Mouse (Mus musculus): ENCODE measurements at regions not wholly inside any gene's neighbourhood (a gene's known extent, or its start where the extent isn't known, plus 50 kb on each side); places are given as distances from the start of the nearest gene placed in this dataset.

DNA sequence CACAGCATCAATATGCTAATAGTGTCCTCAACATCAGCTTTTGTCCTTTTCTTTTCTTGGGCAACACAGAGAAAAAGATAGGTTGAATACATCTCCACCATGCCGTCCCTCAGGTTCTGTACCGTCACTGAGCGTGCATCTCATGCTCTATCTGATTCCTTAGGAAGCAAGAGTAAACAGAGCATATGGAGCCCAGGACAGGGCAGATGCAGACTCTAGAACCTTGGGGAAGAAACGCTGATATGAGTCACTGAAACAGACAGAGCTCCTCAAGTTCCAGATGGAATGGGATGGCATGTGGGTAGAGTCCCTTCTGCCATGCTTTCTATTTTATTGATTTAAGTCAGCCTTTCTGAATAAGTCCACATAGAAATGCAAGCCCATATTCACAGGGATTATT is 206.9 kb downstream of the Hace1 start:
- peaks cover 3 to 16% of the 10 kb centered on the region in 2 experiments; a peak in 3 of 4 replicates for H3K4me1 ChIP-seq (replicated peaks; ENCODE audit: control insufficient read depth in 2 of 2, insufficient read depth in 2 of 2, low read length in 1 of 2)
- no peaks in the 10 kb centered on the region for H3K27me3 ChIP-seq (ENCODE audit: control insufficient read depth, insufficient read depth, low read length)
- ATAC-seq (ENCODE audit: insufficient read depth) (no peak), DNase-seq (ENCODE audit: low read depth in 3 of 3, low spot score in 3 of 3) (no peak)
- no peaks in the 10 kb centered on the region for H3K36me3 ChIP-seq (replicated peaks; ENCODE audit: control insufficient read depth, insufficient read depth, low read depth)
- TF ChIP-seq EP300 (IDR thresholded peaks at IDR 0.05; ENCODE audit: low read depth) = no peak
- no peak for TF ChIP-seq CTCF (IDR thresholded peaks at IDR 0.05; ENCODE audit: low read depth)
- H3K9me3 ChIP-seq (ENCODE audit: control insufficient read depth, low read length) = no peaks in the 10 kb centered on the region
- H3K4me3 ChIP-seq (ENCODE audit: insufficient read depth in 1 of 2, low read depth in 2 of 2, low read length in 2 of 2) = no peak overlapping the region
- no peak overlapping the region for H3K27ac ChIP-seq
- H3K4me2 ChIP-seq (ENCODE audit: low read depth) = no peak overlapping the region
- no peak overlapping the region for H3K9ac ChIP-seq (replicated peaks)
- 69% methylated on average over 4 of the region's 4 CpGs for WGBS (ENCODE audit: insufficient replicate concordance)

DNA sequence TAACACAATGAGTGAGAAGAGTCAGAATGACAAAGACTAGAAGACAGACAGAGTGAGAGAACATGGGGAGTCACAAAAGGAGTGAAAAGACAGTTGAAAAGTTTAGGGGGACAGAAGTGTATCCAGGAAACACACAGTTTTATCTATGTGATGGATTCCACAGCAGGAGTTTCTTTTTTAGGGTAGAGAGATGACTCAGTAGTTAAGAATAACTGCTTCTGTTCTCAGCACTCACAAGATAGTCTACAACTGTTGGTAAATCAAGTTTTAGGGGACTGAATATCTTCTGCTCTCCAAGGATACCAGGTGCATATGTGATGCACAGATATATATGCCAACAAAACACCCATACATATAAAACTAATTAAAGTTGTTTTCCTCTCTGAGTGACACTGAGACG is 210.7 kb downstream of the Hace1 start:
- no peak for ATAC-seq (ENCODE audit: insufficient read depth)
- Histone ChIP-seq H3K4me1 (replicated peaks; ENCODE audit: control insufficient read depth in 2 of 2, insufficient read depth in 2 of 2, low read length in 1 of 2) (peaks cover 3 to 9% of the 10 kb centered on the region in 2 experiments; a peak in 3 of 4 replicates), H3K9ac (replicated peaks) (no peak overlapping the region), H3K27ac (no peak overlapping the region), H3K36me3 (replicated peaks; ENCODE audit: control insufficient read depth, insufficient read depth, low read depth) (no peaks in the 10 kb centered on the region), H3K4me3 (ENCODE audit: insufficient read depth in 1 of 2, low read depth in 2 of 2, low read length in 2 of 2) (no peak overlapping the region), H3K27me3 (ENCODE audit: control insufficient read depth, insufficient read depth, low read length) (no peaks in the 10 kb centered on the region), H3K4me2 (ENCODE audit: low read depth) (no peak overlapping the region), H3K9me3 (ENCODE audit: control insufficient read depth, low read length) (no peaks in the 10 kb centered on the region)
- 42% methylated on average over 1 of the region's 1 CpGs for WGBS (ENCODE audit: insufficient replicate concordance)
- DNase-seq (ENCODE audit: low read depth in 3 of 3, low spot score in 3 of 3) = no peak
- no peak for TF ChIP-seq EP300 (IDR thresholded peaks at IDR 0.05; ENCODE audit: low read depth)
- TF ChIP-seq CTCF (IDR thresholded peaks at IDR 0.05; ENCODE audit: low read depth) = no peak

DNA sequence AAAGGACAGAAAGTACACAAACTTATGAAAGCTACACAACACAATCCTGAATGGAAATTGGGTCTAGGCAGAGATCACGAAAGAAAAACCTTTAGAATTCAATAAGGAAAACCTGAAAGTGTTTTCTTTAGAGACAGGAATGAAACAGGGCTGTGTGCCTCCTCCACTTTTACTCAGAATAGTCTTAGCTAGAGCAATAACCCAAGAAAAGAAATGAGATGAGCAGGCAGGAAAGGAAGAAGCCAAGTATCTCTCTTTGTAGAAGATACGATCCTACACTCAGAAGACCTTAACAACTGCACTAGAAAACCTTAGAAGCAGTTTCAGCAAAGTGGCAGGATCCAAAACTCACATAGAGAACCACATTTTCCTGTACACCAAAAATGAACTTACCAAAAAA is 218.0 kb downstream of the Hace1 start:
- TF ChIP-seq CTCF (IDR thresholded peaks at IDR 0.05; ENCODE audit: low read depth) = no peak
- no peak for TF ChIP-seq EP300 (IDR thresholded peaks at IDR 0.05; ENCODE audit: low read depth)
- 59% methylated on average over 2 of the region's 2 CpGs for WGBS (ENCODE audit: insufficient replicate concordance)
- Histone ChIP-seq H3K4me3 (ENCODE audit: insufficient read depth in 1 of 2, low read depth in 2 of 2, low read length in 2 of 2) (no peak overlapping the region), H3K27ac (no peak overlapping the region), H3K9me3 (ENCODE audit: control insufficient read depth, low read length) (no peaks in the 10 kb centered on the region), H3K9ac (replicated peaks) (no peak overlapping the region), H3K36me3 (replicated peaks; ENCODE audit: control insufficient read depth, insufficient read depth, low read depth) (no peaks in the 10 kb centered on the region), H3K27me3 (ENCODE audit: control insufficient read depth, insufficient read depth, low read length) (no peaks in the 10 kb centered on the region), H3K4me2 (ENCODE audit: low read depth) (no peak overlapping the region), H3K4me1 (replicated peaks; ENCODE audit: control insufficient read depth in 2 of 2, insufficient read depth in 2 of 2, low read length in 1 of 2) (peaks cover 0 to 2% of the 10 kb centered on the region in 2 experiments; a peak in 1 of 4 replicates)
- DNase-seq (ENCODE audit: low read depth in 3 of 3, low spot score in 3 of 3) = no peak
- no peak for ATAC-seq (ENCODE audit: insufficient read depth)

DNA sequence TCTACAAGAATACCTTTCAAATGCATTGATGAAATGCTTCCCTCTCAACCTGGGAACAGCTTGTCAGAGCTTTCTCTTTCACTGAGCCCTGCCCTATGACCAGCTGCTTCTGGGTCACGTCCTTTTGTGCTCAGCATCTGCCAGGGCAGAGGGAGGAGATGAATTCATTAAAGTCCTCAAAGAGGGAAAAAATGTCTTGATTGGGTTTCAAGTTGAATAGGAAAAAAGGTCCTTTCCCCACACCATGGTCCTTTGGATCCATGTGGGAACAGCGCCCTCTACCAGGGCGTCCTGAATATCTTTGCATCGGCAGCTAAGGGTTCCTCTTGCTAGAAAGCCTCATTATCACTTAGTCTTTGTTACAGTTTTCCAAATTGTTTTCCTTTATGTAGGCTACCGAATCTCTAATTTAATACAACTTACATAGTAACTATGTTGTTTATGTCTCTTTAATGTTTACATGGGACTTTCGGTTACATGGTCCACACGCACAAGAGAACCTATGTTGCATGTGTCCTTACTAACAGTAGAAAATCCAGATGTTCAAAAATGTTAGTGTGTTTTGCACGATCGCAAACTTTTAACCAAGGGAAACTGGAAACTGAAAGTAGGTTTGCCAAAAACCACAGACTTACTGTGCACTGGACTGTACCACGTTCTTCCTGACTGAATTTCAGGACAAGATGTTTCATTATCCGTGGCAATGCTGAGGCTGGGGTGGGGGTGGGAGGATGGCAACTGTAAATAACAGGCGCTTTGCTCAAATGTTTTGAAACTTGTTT is 222.6 kb downstream of the Hace1 start:
- no peak overlapping the region for H3K9ac ChIP-seq (replicated peaks)
- H3K27me3 ChIP-seq (ENCODE audit: control insufficient read depth, insufficient read depth, low read length) = no peaks in the 10 kb centered on the region
- no peaks in the 10 kb centered on the region for H3K36me3 ChIP-seq (replicated peaks; ENCODE audit: control insufficient read depth, insufficient read depth, low read depth)
- H3K4me2 ChIP-seq (ENCODE audit: low read depth) = no peak overlapping the region
- peaks cover 0 to 2% of the 10 kb centered on the region in 2 experiments; a peak in 1 of 4 replicates for H3K4me1 ChIP-seq (replicated peaks; ENCODE audit: control insufficient read depth in 2 of 2, insufficient read depth in 2 of 2, low read length in 1 of 2)
- no peak for ATAC-seq (ENCODE audit: insufficient read depth)
- H3K9me3 ChIP-seq (ENCODE audit: control insufficient read depth, low read length) = no peaks in the 10 kb centered on the region
- no peak overlapping the region for H3K27ac ChIP-seq
- peak in 1 of 3 experiments; percentile 4 for DNase-seq (ENCODE audit: low read depth in 3 of 3, low spot score in 3 of 3)
- no peak overlapping the region for H3K4me3 ChIP-seq (ENCODE audit: insufficient read depth in 1 of 2, low read depth in 2 of 2, low read length in 2 of 2)
- 37% methylated on average over 12 of the region's 12 CpGs for WGBS (ENCODE audit: insufficient replicate concordance)
- no peak for TF ChIP-seq EP300 (IDR thresholded peaks at IDR 0.05; ENCODE audit: low read depth)
- peak; percentile 69 for TF ChIP-seq CTCF (IDR thresholded peaks at IDR 0.05; ENCODE audit: low read depth)

DNA sequence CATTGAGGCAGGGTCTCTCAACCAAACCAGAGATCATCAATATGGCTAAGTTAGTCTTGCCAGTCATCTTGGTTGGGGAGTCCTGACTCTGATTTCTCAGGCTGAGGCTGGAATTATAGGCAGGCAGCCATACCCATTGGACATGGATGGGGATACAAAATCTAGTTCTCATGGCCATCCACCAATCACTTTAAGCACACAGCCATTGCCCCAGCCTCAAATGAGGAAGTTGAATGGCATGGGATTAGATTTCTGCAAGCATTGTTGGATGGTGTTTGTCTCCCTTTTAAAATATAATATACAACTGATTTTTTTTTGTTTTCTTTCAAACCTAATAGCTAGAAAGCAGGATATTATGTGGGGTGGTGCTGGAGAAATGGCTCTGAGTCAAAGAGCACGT is 223.8 kb downstream of the Hace1 start:
- Histone ChIP-seq H3K27ac (no peak overlapping the region), H3K27me3 (ENCODE audit: control insufficient read depth, insufficient read depth, low read length) (no peaks in the 10 kb centered on the region), H3K4me2 (ENCODE audit: low read depth) (no peak overlapping the region), H3K9me3 (ENCODE audit: control insufficient read depth, low read length) (no peaks in the 10 kb centered on the region), H3K4me1 (replicated peaks; ENCODE audit: control insufficient read depth in 2 of 2, insufficient read depth in 2 of 2, low read length in 1 of 2) (peaks cover 0 to 2% of the 10 kb centered on the region in 2 experiments; a peak in 1 of 4 replicates), H3K36me3 (replicated peaks; ENCODE audit: control insufficient read depth, insufficient read depth, low read depth) (no peaks in the 10 kb centered on the region), H3K9ac (replicated peaks) (no peak overlapping the region), H3K4me3 (ENCODE audit: insufficient read depth in 1 of 2, low read depth in 2 of 2, low read length in 2 of 2) (no peak overlapping the region)
- 25% methylated on average over 1 of the region's 1 CpGs for WGBS (ENCODE audit: insufficient replicate concordance)
- ATAC-seq (ENCODE audit: insufficient read depth) (no peak), DNase-seq (ENCODE audit: low read depth in 3 of 3, low spot score in 3 of 3) (no peak)
- no peak for TF ChIP-seq CTCF (IDR thresholded peaks at IDR 0.05; ENCODE audit: low read depth)
- TF ChIP-seq EP300 (IDR thresholded peaks at IDR 0.05; ENCODE audit: low read depth) = no peak
